ENCODE assay signal across 22 mouse cellular contexts in the genomic region with DNA sequence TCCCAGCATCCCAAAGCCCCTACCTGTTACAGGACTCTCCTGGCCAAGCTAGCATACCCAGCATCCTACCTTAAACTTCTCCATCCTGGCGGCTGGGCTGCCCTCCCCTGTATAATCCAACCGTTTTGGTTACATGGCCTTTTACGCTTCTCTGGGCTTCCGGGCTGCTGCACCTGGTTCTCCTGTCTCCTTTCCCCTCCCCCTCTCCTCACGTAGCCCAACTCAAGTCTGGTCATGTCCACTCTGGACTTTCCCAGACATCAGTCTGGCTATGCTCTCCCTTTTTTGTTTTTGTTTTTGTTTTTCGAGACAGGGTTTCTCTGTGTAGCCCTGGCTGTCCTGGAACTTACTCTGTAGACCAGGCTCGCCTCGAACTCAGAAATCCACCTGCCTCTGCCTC.
"Had no signal": no experiment of that assay in that cellular context is flagged by ENCODE, and none has a peak within 500 bp of the region (broad histone marks: within the 10 kb centered on the region; RNA-seq: fewer than 3 reads in every experiment).

No protein-coding gene starts in this region.

- H3K9me3 ChIP-seq: limb, embryonic 10.5 days; limb, embryonic 13.5 days; liver, embryonic 15.5 days; lung, embryonic 15.5 days; midbrain, embryonic 10.5 days; midbrain, embryonic 13.5 days; neural tube, embryonic 13.5 days had no signal

- H3K27me3 ChIP-seq: limb, embryonic 13.5 days; liver, embryonic 12.5 days; liver, embryonic 15.5 days; lung, embryonic 15.5 days; megakaryocyte, embryonic 14.5 days; midbrain, embryonic 13.5 days; neural tube, embryonic 13.5 days had no signal

- H3K4me3 ChIP-seq: limb, embryonic 10.5 days; limb, embryonic 13.5 days; liver, embryonic 12.5 days; liver, embryonic 15.5 days; lung, embryonic 15.5 days; megakaryocyte, embryonic 14.5 days; midbrain, embryonic 10.5 days; midbrain, embryonic 13.5 days; myocyte; neural tube, embryonic 13.5 days had no signal

- H3K36me3 ChIP-seq: limb, embryonic 13.5 days; liver, embryonic 15.5 days; lung, embryonic 15.5 days; midbrain, embryonic 13.5 days; neural tube, embryonic 13.5 days had no signal

- H3K4me2 ChIP-seq: limb, embryonic 13.5 days; liver, embryonic 12.5 days; liver, embryonic 15.5 days; lung, embryonic 15.5 days; midbrain, embryonic 13.5 days; neural tube, embryonic 13.5 days had no signal

- H3K9ac ChIP-seq: limb, embryonic 13.5 days; liver, embryonic 12.5 days; liver, embryonic 15.5 days; lung, embryonic 15.5 days; midbrain, embryonic 13.5 days; neural tube, embryonic 13.5 days had no signal

- DNase-seq: kidney, adult 11 months; kidney, adult 8-10 months; kidney, postnatal 4 days; liver; lung, adult 18-20 months; lung, postnatal 10 days; lung, postnatal 36 days; retina, postnatal 1 day; right cerebral cortex, postnatal 25 days; thymus, postnatal 25 days had no signal

- H3K27ac ChIP-seq: kidney, postnatal 0 days; limb, embryonic 10.5 days; limb, embryonic 13.5 days; liver, embryonic 12.5 days; liver, embryonic 15.5 days; lung, embryonic 15.5 days; midbrain, embryonic 10.5 days; midbrain, embryonic 13.5 days; neural tube, embryonic 13.5 days had no signal

- ATAC-seq: liver, embryonic 12.5 days; midbrain, embryonic 13.5 days; midbrain, embryonic 16.5 days had no signal
